Mouse (Mus musculus): ENCODE results near the gene March5. TPM values are rescaled to one million over a fixed set of nuclear protein-coding genes. Genes with fewer than 3 reads are reported as not detected.
"Not testable (repeated sequence)": the region's sequence is repeated elsewhere in the genome, so short reads cannot be mapped to it uniquely, and the experiment has no call there.

The March5 gene
- polyA plus RNA-seq, 1 experiment from 2014 or later = 146 TPM

GRCm38 (mm10) chr19:37205155-37205554, 2.2 kb upstream of the March5 start:
- H3K27ac ChIP-seq (ENCODE audit: low read depth, low read length); DNase-seq (ENCODE audit: low spot score); H3K9ac ChIP-seq (ENCODE audit: low read length); H3K4me3 ChIP-seq (ENCODE audit: low read depth, low read length); H3K36me3 ChIP-seq (ENCODE audit: control insufficient read depth, insufficient read depth, low read length); ATAC-seq (replicated peaks; ENCODE audit: low FRiP score); H3K27me3 ChIP-seq (ENCODE audit: control insufficient read depth, insufficient read depth, low read length); H3K4me2 ChIP-seq (ENCODE audit: low read depth, low read length, severe bottlenecking); H3K4me1 ChIP-seq (replicated peaks; ENCODE audit: control insufficient read depth, insufficient read depth, low read length); H3K9me3 ChIP-seq (ENCODE audit: control insufficient read depth, low read length): not testable (repeated sequence)

GRCm38 (mm10) chr19:37206641-37207302, 571 bp upstream of the March5 start:
- Histone ChIP-seq H3K4me2 (ENCODE audit: low read depth, low read length, severe bottlenecking) (peak overlapping the region; percentile 93), H3K9me3 (ENCODE audit: control insufficient read depth, low read length) (no peaks in the 10 kb centered on the region), H3K36me3 (ENCODE audit: control insufficient read depth, insufficient read depth, low read length) (peaks cover 6% of the 10 kb centered on the region; the same call in 1 of the 2 replicates), H3K27me3 (ENCODE audit: control insufficient read depth, insufficient read depth, low read length) (0 out of 2 replicates have a peak, but pooled peaks cover 3% of the 10 kb centered on the region), H3K9ac (ENCODE audit: low read length) (peak overlapping the region; percentile 99), H3K27ac (ENCODE audit: low read depth, low read length) (peak overlapping the region; percentile 64; the same call in 1 of the 2 replicates), H3K4me3 (ENCODE audit: low read depth, low read length) (peak overlapping the region; percentile 99), H3K4me1 (replicated peaks; ENCODE audit: control insufficient read depth, insufficient read depth, low read length) (peaks cover 7% of the 10 kb centered on the region)
- under 1% methylated on average over 47 of the region's 47 CpGs for WGBS
- peak; percentile 65 for ATAC-seq (replicated peaks; ENCODE audit: low FRiP score)
- peak; percentile 73 for DNase-seq (ENCODE audit: low spot score)

GRCm38 (mm10) chr19:37208176-37208755, 923 bp downstream of the March5 start, which contains the start of gene Cpeb3:
Gene Cpeb3 (minus strand): TSS chr19:37208601.
- H3K36me3 ChIP-seq (ENCODE audit: control insufficient read depth, insufficient read depth, low read length) = peaks cover 6% of the 10 kb centered on the region; the same call in 1 of the 2 replicates
- peaks cover 7% of the 10 kb centered on the region for H3K4me1 ChIP-seq (replicated peaks; ENCODE audit: control insufficient read depth, insufficient read depth, low read length)
- peak within 1 kb of the TSS; percentile 99 for H3K4me3 ChIP-seq (ENCODE audit: low read depth, low read length)
- no peak for ATAC-seq (replicated peaks; ENCODE audit: low FRiP score)
- peak within 1 kb of the TSS; percentile 64 for H3K27ac ChIP-seq (ENCODE audit: low read depth, low read length)
- H3K9me3 ChIP-seq (ENCODE audit: control insufficient read depth, low read length) = no peaks in the 10 kb centered on the region
- H3K9ac ChIP-seq (ENCODE audit: low read length) = peak within 1 kb of the TSS; percentile 99
- peak; percentile 67 for DNase-seq (ENCODE audit: low spot score)
- WGBS = 1% methylated on average over 15 of the region's 15 CpGs
- peak within 1 kb of the TSS; percentile 93 for H3K4me2 ChIP-seq (ENCODE audit: low read depth, low read length, severe bottlenecking)
- 0 out of 2 replicates have a peak, but pooled peaks cover 3% of the 10 kb centered on the region for H3K27me3 ChIP-seq (ENCODE audit: control insufficient read depth, insufficient read depth, low read length)

- ATAC-seq (replicated peaks; ENCODE audit: low FRiP score) (no peak), DNase-seq (ENCODE audit: low spot score) (no peak)
- 86% methylated on average over 7 of the region's 7 CpGs for WGBS
- Histone ChIP-seq H3K9ac (ENCODE audit: low read length) (no peak overlapping the region; the same call in 1 of the 2 replicates), H3K9me3 (ENCODE audit: control insufficient read depth, low read length) (no peaks in the 10 kb centered on the region), H3K4me2 (ENCODE audit: low read depth, low read length, severe bottlenecking) (peak overlapping the region; percentile 93), H3K27ac (ENCODE audit: low read depth, low read length) (no peak overlapping the region), H3K4me3 (ENCODE audit: low read depth, low read length) (peak overlapping the region; percentile 99), H3K27me3 (ENCODE audit: control insufficient read depth, insufficient read depth, low read length) (0 out of 2 replicates have a peak, but pooled peaks cover 3% of the 10 kb centered on the region), H3K4me1 (replicated peaks; ENCODE audit: control insufficient read depth, insufficient read depth, low read length) (peaks cover 7% of the 10 kb centered on the region), H3K36me3 (ENCODE audit: control insufficient read depth, insufficient read depth, low read length) (peaks cover 6% of the 10 kb centered on the region; the same call in 1 of the 2 replicates)
Measured at GRCm38 (mm10) chr19:37208986-37209385, 1.6 kb downstream of the March5 start.

- DNase-seq (ENCODE audit: low spot score) (no peak), ATAC-seq (replicated peaks; ENCODE audit: low FRiP score) (no peak)
- H3K9ac ChIP-seq (ENCODE audit: low read length) = no peak overlapping the region
- H3K4me1 ChIP-seq (replicated peaks; ENCODE audit: control insufficient read depth, insufficient read depth, low read length) = peaks cover 7% of the 10 kb centered on the region
- peaks cover 6% of the 10 kb centered on the region; the same call in 1 of the 2 replicates for H3K36me3 ChIP-seq (ENCODE audit: control insufficient read depth, insufficient read depth, low read length)
- H3K9me3 ChIP-seq (ENCODE audit: control insufficient read depth, low read length) = no peaks in the 10 kb centered on the region
- WGBS = 86% methylated on average over 8 of the region's 8 CpGs
- H3K4me3 ChIP-seq (ENCODE audit: low read depth, low read length) = peak overlapping the region; percentile 3; the same call in 1 of the 2 replicates
- no peak overlapping the region; the same call in 1 of the 2 replicates for H3K4me2 ChIP-seq (ENCODE audit: low read depth, low read length, severe bottlenecking)
- 0 out of 2 replicates have a peak, but pooled peaks cover 3% of the 10 kb centered on the region for H3K27me3 ChIP-seq (ENCODE audit: control insufficient read depth, insufficient read depth, low read length)
- no peak overlapping the region for H3K27ac ChIP-seq (ENCODE audit: low read depth, low read length)
Measured at GRCm38 (mm10) chr19:37209467-37210128, 2.3 kb downstream of the March5 start.

- Histone ChIP-seq H3K9ac (ENCODE audit: low read length) (no peak overlapping the region), H3K4me1 (replicated peaks; ENCODE audit: control insufficient read depth, insufficient read depth, low read length) (peaks cover 7% of the 10 kb centered on the region), H3K9me3 (ENCODE audit: control insufficient read depth, low read length) (no peaks in the 10 kb centered on the region), H3K4me2 (ENCODE audit: low read depth, low read length, severe bottlenecking) (no peak overlapping the region), H3K4me3 (ENCODE audit: low read depth, low read length) (no peak overlapping the region), H3K27ac (ENCODE audit: low read depth, low read length) (no peak overlapping the region), H3K36me3 (ENCODE audit: control insufficient read depth, insufficient read depth, low read length) (peaks cover 6% of the 10 kb centered on the region; the same call in 1 of the 2 replicates), H3K27me3 (ENCODE audit: control insufficient read depth, insufficient read depth, low read length) (0 out of 2 replicates have a peak, but pooled peaks cover 3% of the 10 kb centered on the region)
- DNase-seq (ENCODE audit: low spot score) (no peak), ATAC-seq (replicated peaks; ENCODE audit: low FRiP score) (no peak)
- 96% methylated on average over 4 of the region's 4 CpGs for WGBS
Measured at GRCm38 (mm10) chr19:37210457-37210856, 3.1 kb downstream of the March5 start.

- H3K4me3 ChIP-seq (ENCODE audit: low read depth, low read length) = no peak overlapping the region
- ATAC-seq (replicated peaks; ENCODE audit: low FRiP score) = no peak
- no peak overlapping the region for H3K27ac ChIP-seq (ENCODE audit: low read depth, low read length)
- H3K4me1 ChIP-seq (replicated peaks; ENCODE audit: control insufficient read depth, insufficient read depth, low read length) = peaks cover 7% of the 10 kb centered on the region
- WGBS = 94% methylated on average over 3 of the region's 3 CpGs
- H3K4me2 ChIP-seq (ENCODE audit: low read depth, low read length, severe bottlenecking) = no peak overlapping the region
- DNase-seq (ENCODE audit: low spot score) = no peak
- H3K9me3 ChIP-seq (ENCODE audit: control insufficient read depth, low read length) = no peaks in the 10 kb centered on the region
- H3K36me3 ChIP-seq (ENCODE audit: control insufficient read depth, insufficient read depth, low read length) = peaks cover 6% of the 10 kb centered on the region; the same call in 1 of the 2 replicates
- no peak overlapping the region for H3K9ac ChIP-seq (ENCODE audit: low read length)
- H3K27me3 ChIP-seq (ENCODE audit: control insufficient read depth, insufficient read depth, low read length) = no peaks in the 10 kb centered on the region
Measured at GRCm38 (mm10) chr19:37211416-37211815, 4.1 kb downstream of the March5 start.

GRCm38 (mm10) chr19:37214711-37215110, 7.4 kb downstream of the March5 start:
- H3K9me3 ChIP-seq (ENCODE audit: control insufficient read depth, low read length) = no peaks in the 10 kb centered on the region
- no peak overlapping the region for H3K27ac ChIP-seq (ENCODE audit: low read depth, low read length)
- no peak for DNase-seq (ENCODE audit: low spot score)
- no peaks in the 10 kb centered on the region for H3K27me3 ChIP-seq (ENCODE audit: control insufficient read depth, insufficient read depth, low read length)
- H3K36me3 ChIP-seq (ENCODE audit: control insufficient read depth, insufficient read depth, low read length) = peaks cover 6% of the 10 kb centered on the region; the same call in 1 of the 2 replicates
- ATAC-seq (replicated peaks; ENCODE audit: low FRiP score) = no peak
- H3K9ac ChIP-seq (ENCODE audit: low read length) = no peak overlapping the region
- no peak overlapping the region for H3K4me3 ChIP-seq (ENCODE audit: low read depth, low read length)
- H3K4me1 ChIP-seq (replicated peaks; ENCODE audit: control insufficient read depth, insufficient read depth, low read length) = no peaks in the 10 kb centered on the region
- no peak overlapping the region for H3K4me2 ChIP-seq (ENCODE audit: low read depth, low read length, severe bottlenecking)
- 95% methylated on average over 2 of the region's 2 CpGs for WGBS
